Mouse (Mus musculus) hindbrain, embryonic 12.5 days (tissue): Measurements from ENCODE around the gene Manbal. TPM values are rescaled to one million over a fixed set of nuclear protein-coding genes. Genes with fewer than 3 reads are reported as not detected.
A peak's percentile ranks its signal among the peaks of the same experiment; 100 is the strongest.
"Not testable (repeated sequence)": the region's sequence is repeated elsewhere in the genome, so short reads cannot be mapped to it uniquely, and the experiment has no call there.

Experiments used
- ATAC-seq: fragments of 200-750 bp; cut with Nextera tagmentation; 2 replicates; pipeline ENCODE4 v1.8.0; 2017; ENCODE audit warnings: moderate TSS enrichment; ENCODE audit not compliant: low FRiP score
- H3K27ac ChIP-seq: fragments of 300-500 bp; sonication (generic); 2 replicates; pipeline ENCODE4 v1.5.1; 2016; ENCODE audit warnings: mild to moderate bottlenecking
- H3K27me3 ChIP-seq: fragments of 300-500 bp; sonication (generic); 2 replicates; pipeline ENCODE4 v1.6.1; 2016; ENCODE audit warnings: mild to moderate bottlenecking
- H3K36me3 ChIP-seq: fragments of 300-500 bp; sonication (generic); 2 replicates; pipeline ENCODE4 v1.6.1; 2016; ENCODE audit warnings: mild to moderate bottlenecking
- H3K4me1 ChIP-seq: fragments of 300-500 bp; sonication (generic); 2 replicates; pipeline ENCODE4 v1.6.1; 2016
- H3K4me2 ChIP-seq: fragments of 300-500 bp; sonication (generic); replicated peaks from 2 replicates; pipeline ENCODE4 v1.6.1; 2016; ENCODE audit warnings: mild to moderate bottlenecking
- H3K4me3 ChIP-seq: fragments of 300-500 bp; sonication (generic); 2 replicates; pipeline ENCODE4 v1.5.1; 2016; ENCODE audit warnings: mild to moderate bottlenecking
- H3K9ac ChIP-seq: fragments of 300-500 bp; sonication (generic); 2 replicates; pipeline ENCODE4 v1.6.1; 2016; ENCODE audit warnings: mild to moderate bottlenecking, moderate library complexity
- H3K9me3 ChIP-seq: fragments of 300-500 bp; sonication (generic); replicated peaks from 2 replicates; pipeline ENCODE4 v1.6.1; 2016; ENCODE audit warnings: mild to moderate bottlenecking
- WGBS: fragments of 180-500 bp; shearing (Covaris S2); methylation state at CpG from one replicate; pipeline ENCODE4 v1.1.7; 2016; 5-methylcytosine and 5-hydroxymethylcytosine counted together
- polyA plus RNA-seq: library from polyadenylated mRNA; unstranded; fragments of >200 nt; fragmentation: Nextera tagmentation; extraction: Ambion mirVana; gene quantifications from 2 replicates; pipeline ENCODE4 v1.2.1, GENCODE M21; 2016

The Manbal gene
- polyA plus RNA-seq, 1 experiment from 2014 or later = 73.9 TPM

DNA sequence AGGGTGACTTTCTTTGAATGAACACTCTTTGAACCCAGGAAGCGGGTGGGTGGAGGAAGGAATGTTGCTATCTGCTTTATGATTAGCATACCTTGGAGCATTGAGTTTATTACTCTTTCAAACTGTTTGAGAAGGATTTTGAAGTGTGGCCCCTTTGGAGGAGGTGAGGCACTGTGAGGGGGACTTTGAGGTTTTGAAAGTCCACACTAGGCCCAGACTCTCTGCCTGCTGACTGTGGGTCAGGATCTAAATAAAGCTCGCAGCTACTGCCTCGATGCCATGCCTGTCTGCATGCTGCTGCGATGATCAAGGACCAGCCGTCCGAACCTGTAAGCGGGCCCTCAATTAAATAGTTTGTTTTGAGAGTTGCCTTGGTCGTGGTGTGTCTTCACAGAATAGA, 7.7 kb downstream of the Manbal start:
- H3K27ac ChIP-seq = no peak overlapping the region
- WGBS = 61% methylated on average over 8 of the region's 8 CpGs
- no peak overlapping the region for H3K4me3 ChIP-seq
- H3K9me3 ChIP-seq = no peaks in the 10 kb centered on the region
- H3K36me3 ChIP-seq = peaks cover 22% of the 10 kb centered on the region; the same call in 1 of the 2 replicates
- no peaks in the 10 kb centered on the region for H3K27me3 ChIP-seq
- no peak for ATAC-seq
- H3K4me1 ChIP-seq = peaks cover 24% of the 10 kb centered on the region
- no peak overlapping the region for H3K9ac ChIP-seq
- H3K4me2 ChIP-seq = no peak overlapping the region

DNA sequence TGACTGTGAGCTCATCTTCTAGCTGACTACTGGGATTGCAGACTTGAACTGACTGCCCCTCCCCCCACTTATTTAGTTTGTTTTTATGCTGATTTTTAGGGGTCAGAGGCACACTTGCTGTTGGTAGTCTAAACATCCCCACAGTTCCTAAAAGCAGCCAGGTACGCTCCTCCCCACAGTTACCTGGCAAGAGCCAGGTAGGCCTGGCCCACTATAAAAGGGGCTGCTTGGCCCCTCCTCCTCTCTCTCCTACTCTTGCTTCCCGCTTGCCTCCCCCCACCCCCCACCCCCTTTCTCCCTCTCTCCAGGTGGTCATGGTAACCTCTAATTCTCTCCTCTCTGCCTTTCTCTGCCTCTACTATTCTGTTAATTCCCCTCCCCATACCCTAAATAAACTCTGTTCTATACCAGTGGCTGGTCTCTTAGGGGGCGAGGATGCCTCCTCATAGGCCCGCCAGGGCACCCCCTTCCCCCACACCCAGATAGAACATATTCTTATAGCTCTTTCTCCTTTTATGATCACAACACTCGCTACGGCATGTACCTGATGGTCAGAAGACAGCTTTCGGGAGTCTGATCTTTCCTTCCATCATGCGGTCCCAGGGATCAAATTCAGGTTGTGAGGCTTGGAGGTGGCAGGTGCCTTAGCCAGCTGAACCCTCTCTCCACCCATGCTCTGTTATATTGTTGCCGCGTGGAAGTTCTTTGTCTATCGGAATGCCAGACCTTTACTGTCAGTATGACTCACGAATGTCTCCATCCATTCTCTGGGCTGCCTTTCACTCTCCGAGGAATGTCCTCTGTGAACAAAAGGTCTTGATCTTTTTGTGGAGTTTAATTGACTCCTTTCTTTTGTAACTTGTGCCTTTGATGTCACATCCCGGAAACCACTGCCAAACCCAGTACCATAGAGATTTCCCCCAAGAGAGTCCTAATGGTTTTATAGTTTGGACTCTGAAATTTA, 8.7 kb downstream of the Manbal start:
- Histone ChIP-seq H3K9me3 (no peaks in the 10 kb centered on the region), H3K4me1 (peaks cover 24% of the 10 kb centered on the region), H3K27me3 (no peaks in the 10 kb centered on the region), H3K36me3 (peaks cover 22% of the 10 kb centered on the region), H3K27ac (no peak overlapping the region), H3K9ac (no peak overlapping the region), H3K4me2 (peak overlapping the region; percentile 26; the same call in 1 of the 2 replicates), H3K4me3 (no peak overlapping the region)
- WGBS = 20% methylated on average over 14 of the region's 14 CpGs
- no peak for ATAC-seq

DNA sequence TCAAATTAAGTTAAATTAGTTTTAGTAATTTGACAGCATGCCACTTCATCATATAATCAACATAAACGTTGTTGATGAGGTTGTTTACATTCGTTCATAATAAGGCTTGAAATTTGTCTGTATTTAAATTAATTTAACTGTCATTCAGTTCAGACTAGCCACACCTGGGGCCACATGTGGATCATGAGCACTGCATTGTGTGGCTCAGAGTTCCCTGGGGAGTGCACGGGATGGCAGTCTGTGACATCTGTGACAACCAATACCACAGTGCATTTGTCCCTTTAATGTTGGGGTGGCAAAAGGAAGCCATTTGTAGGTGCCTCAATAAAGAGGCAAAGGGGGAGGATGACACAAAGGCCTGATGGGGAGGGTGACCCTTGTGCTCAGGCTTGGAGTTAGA, 9.6 kb downstream of the Manbal start:
- 35% methylated on average over 3 of the region's 3 CpGs for WGBS
- Histone ChIP-seq H3K9ac (no peak overlapping the region), H3K9me3 (no peaks in the 10 kb centered on the region), H3K27ac (no peak overlapping the region), H3K27me3 (no peaks in the 10 kb centered on the region), H3K36me3 (peaks cover 29% of the 10 kb centered on the region), H3K4me2 (no peak overlapping the region), H3K4me3 (no peak overlapping the region), H3K4me1 (peaks cover 22% of the 10 kb centered on the region)
- 0 out of 2 replicates have a peak, but pooled peaks have one; percentile 60 for ATAC-seq

DNA sequence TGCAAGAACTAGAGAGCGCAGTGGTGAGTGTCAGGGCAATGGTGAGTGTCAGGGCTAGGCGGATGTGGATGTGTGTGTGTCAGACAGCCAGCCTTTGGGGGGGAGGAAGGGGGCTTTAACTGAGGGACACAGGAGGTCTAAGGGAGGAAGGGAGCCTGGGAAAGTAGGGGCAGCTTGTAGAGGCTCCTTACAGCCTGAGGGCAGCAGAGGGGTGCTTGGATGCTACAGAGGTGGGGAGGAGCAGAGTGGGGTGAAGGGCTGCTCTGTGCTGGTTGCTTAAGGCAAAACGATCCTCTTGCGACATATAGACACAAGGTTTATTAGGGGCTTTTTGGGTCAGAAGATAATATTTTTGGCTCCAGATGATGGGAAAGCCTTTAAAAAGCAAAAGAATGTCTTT, 17.4 kb downstream of the Manbal start:
- Histone ChIP-seq H3K4me1 (no peaks in the 10 kb centered on the region), H3K36me3 (peaks cover 33% of the 10 kb centered on the region), H3K27me3 (no peaks in the 10 kb centered on the region), H3K9me3 (no peaks in the 10 kb centered on the region), H3K27ac (no peak overlapping the region; the same call in 1 of the 2 replicates), H3K4me3 (no peak overlapping the region), H3K9ac (no peak overlapping the region), H3K4me2 (no peak overlapping the region)
- WGBS = 76% methylated on average over 4 of the region's 4 CpGs
- no peak for ATAC-seq

DNA sequence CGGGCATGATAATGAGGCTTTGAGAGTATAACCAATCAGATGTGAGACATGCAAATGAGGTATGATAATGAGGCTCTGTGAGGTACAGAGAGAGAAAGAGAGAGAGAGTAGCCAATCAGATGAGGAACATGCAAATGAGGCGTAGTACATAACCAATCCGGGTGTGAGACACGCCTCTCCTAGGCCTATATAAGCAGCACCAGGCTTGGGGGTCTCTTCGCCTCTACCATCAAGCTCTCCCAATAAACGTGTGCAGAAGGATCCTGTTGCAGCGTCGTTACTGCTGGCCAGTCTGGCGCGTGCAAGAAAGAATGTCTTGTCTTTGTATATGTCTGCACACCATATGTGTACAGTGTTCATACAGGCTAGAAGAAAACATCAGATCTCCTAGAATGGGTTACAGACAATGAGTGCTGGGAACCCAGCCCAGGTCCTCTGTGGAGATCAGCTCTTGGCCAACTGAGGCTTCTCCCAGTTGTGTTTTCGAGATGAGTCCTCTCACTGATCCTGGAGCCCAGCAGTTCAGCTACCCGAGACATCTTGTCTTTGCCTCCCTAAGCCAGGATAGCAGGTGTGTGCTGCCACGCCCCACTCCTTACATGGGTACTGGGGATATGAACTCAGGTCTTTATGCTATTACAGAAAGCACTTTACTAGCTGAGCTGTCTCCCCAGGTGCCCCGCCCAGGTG, 21.7 kb downstream of the Manbal start:
- H3K36me3 ChIP-seq = peaks cover 37% of the 10 kb centered on the region
- H3K4me1 ChIP-seq, ATAC-seq, H3K27me3 ChIP-seq, H3K27ac ChIP-seq, H3K4me2 ChIP-seq, H3K9me3 ChIP-seq, H3K4me3 ChIP-seq, H3K9ac ChIP-seq: not testable (repeated sequence)
- 95% methylated on average over 14 of the region's 14 CpGs for WGBS

DNA sequence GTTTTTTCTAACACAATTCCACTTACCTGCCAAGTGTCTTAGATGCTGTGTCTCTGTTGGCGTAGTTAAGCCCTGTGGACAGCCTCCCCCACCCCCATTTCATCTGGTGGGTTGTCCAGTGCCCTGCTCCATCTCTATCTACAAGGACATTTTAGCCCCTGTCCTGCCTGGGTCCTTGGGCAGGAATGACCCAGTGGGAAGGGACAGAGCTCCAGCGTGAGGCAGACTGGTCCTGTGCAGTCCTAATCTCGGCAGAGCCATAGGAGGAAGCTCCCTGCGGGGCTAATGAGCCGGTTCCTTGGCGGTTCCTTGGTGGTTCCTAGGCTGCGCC, 22.2 kb downstream of the Manbal start:
- Histone ChIP-seq H3K4me3 (no peak overlapping the region), H3K36me3 (peaks cover 36% of the 10 kb centered on the region), H3K4me1 (no peaks in the 10 kb centered on the region), H3K9me3 (no peaks in the 10 kb centered on the region), H3K27me3 (no peaks in the 10 kb centered on the region), H3K4me2 (no peak overlapping the region), H3K9ac (no peak overlapping the region), H3K27ac (no peak overlapping the region)
- no peak for ATAC-seq
- 87% methylated on average over 7 of the region's 7 CpGs for WGBS

DNA sequence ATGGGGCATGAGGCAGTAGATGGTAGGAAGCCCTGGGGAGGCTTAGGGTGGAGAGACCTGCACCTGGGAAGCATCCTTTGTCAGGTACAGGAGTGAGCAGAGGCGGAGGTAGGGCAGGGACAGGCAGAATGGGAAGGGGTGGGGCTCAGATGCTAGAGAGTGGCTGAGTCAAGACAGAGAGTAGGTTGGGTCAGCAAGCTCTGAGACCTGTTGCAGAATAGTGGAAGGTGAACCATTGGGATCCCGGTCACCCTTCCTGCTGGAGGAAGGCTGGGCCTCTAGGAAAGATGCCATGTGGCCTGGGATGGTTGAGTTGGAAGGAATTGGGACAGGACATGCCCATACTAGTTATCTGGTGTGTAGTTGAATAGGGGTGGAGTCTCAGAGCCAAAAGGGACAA, 24.9 kb downstream of the Manbal start:
- Histone ChIP-seq H3K4me2 (no peak overlapping the region), H3K27ac (no peak overlapping the region), H3K9ac (no peak overlapping the region), H3K9me3 (no peaks in the 10 kb centered on the region), H3K4me3 (no peak overlapping the region), H3K27me3 (no peaks in the 10 kb centered on the region), H3K4me1 (peaks cover 11% of the 10 kb centered on the region), H3K36me3 (peaks cover 46% of the 10 kb centered on the region)
- no peak for ATAC-seq
- WGBS = 97% methylated on average over 2 of the region's 2 CpGs

DNA sequence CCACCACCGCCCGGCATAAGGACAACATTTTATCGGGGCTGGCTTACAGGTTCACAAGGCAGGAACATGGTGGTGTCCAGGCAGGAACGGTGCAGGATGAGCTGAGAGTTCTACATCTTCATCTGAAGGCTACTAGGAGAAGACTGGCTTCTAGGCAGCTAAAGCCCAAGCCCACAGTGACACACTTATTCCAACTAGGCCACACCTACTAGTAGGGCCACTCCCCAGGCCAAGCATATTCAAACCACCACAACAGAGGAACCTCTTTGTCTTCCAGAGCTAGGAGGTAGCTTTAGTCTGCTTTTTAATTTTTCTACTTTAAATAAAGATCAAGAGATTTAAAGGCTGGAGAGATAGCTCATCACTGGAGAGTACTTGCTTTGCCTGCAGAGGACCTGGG, 26.2 kb downstream of the Manbal start:
- ATAC-seq = no peak
- H3K9ac ChIP-seq = no peak overlapping the region
- H3K4me1 ChIP-seq = peaks cover 11% of the 10 kb centered on the region
- H3K9me3 ChIP-seq = 0 out of 2 replicates have a peak, but pooled peaks cover 5% of the 10 kb centered on the region
- no peaks in the 10 kb centered on the region for H3K27me3 ChIP-seq
- no peak overlapping the region for H3K27ac ChIP-seq
- no peak overlapping the region for H3K4me2 ChIP-seq
- peaks cover 58% of the 10 kb centered on the region for H3K36me3 ChIP-seq
- no peak overlapping the region for H3K4me3 ChIP-seq
- WGBS = 98% methylated on average over 4 of the region's 4 CpGs

DNA sequence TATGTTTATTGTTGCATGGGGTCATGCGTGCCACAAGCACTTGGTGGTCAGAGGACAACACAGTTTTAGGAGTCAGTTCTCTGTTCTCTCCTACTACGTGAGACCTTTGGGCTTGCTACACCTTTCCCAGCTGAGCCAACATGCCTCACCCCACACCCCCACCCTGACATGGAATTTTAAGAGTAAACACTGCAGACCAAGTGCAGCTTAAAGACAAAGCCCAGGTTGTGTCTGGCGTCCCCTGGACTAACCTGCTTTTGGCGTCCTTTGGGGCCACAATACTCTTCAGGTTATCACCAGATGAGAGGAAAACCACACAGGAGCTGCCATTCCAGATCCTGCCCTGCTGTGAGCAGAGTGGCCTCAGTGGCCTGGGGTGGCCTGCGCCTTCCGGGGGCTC, 27.5 kb downstream of the Manbal start:
- Histone ChIP-seq H3K27me3 (no peaks in the 10 kb centered on the region), H3K9me3 (0 out of 2 replicates have a peak, but pooled peaks cover 5% of the 10 kb centered on the region), H3K27ac (no peak overlapping the region), H3K9ac (no peak overlapping the region), H3K4me3 (no peak overlapping the region), H3K4me2 (no peak overlapping the region), H3K4me1 (peaks cover 11% of the 10 kb centered on the region), H3K36me3 (peaks cover 56% of the 10 kb centered on the region)
- ATAC-seq = no peak
- WGBS = 69% methylated on average over 6 of the region's 6 CpGs

DNA sequence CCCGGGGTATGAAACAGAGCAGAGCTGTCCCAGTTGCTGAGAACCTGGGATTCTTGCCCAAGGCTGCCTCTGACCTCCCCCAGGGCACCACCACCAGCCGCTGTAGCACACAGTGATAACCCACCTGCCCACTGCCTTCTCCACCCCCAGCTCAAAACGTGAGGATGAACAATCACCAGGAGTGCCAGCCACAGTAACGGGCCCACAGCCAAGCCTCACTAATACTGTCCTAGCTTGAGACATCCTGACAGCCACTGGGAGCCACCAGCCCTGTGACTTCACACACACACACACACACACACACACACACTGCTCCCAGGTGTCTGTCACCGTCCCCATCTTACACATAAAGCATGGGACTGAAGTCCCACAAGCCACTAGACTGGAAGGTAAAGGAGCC, 28.0 kb downstream of the Manbal start:
- no peak overlapping the region for H3K9ac ChIP-seq
- peaks cover 52% of the 10 kb centered on the region for H3K36me3 ChIP-seq
- 0 out of 2 replicates have a peak, but pooled peaks cover 5% of the 10 kb centered on the region for H3K9me3 ChIP-seq

DNA sequence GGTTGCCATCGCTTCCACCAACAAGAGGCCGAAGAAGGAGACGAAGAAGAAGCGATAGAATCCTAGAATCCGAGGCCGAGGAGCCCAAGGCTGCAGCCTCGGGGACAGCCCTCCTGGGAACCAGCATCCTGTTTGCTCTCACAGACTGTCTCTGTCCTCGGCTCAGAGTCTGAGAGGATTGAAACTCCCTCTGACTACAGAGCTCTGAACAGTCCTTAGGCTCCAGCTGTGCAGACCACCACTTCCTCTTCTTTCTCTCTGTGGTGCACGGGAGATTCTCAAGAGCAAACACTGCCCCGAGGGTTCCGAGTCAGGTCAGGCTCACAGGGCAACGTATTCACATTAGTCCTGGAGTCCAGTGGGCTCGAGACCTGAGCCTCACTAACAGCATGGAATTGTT, 28.6 kb downstream of the Manbal start:
- 0 out of 2 replicates have a peak, but pooled peaks cover 5% of the 10 kb centered on the region for H3K9me3 ChIP-seq
- 56% methylated on average over 13 of the region's 13 CpGs for WGBS
- peak overlapping the region; percentile 40; the same call in 1 of the 2 replicates for H3K27ac ChIP-seq
- peaks cover 51% of the 10 kb centered on the region for H3K36me3 ChIP-seq
- no peak overlapping the region for H3K9ac ChIP-seq
- no peaks in the 10 kb centered on the region for H3K27me3 ChIP-seq
- peaks cover 11% of the 10 kb centered on the region for H3K4me1 ChIP-seq
- no peak overlapping the region for H3K4me3 ChIP-seq
- ATAC-seq = no peak
- H3K4me2 ChIP-seq = no peak overlapping the region

More for the DNA sequence above, 28.0 kb downstream of the Manbal start:
- ATAC-seq = no peak
- H3K27ac ChIP-seq = peak overlapping the region; percentile 35; the same call in 1 of the 2 replicates
- no peak overlapping the region for H3K4me2 ChIP-seq
- no peak overlapping the region for H3K4me3 ChIP-seq
- peaks cover 11% of the 10 kb centered on the region for H3K4me1 ChIP-seq
- WGBS = 81% methylated on average over 5 of the region's 5 CpGs
- no peaks in the 10 kb centered on the region for H3K27me3 ChIP-seq

DNA sequence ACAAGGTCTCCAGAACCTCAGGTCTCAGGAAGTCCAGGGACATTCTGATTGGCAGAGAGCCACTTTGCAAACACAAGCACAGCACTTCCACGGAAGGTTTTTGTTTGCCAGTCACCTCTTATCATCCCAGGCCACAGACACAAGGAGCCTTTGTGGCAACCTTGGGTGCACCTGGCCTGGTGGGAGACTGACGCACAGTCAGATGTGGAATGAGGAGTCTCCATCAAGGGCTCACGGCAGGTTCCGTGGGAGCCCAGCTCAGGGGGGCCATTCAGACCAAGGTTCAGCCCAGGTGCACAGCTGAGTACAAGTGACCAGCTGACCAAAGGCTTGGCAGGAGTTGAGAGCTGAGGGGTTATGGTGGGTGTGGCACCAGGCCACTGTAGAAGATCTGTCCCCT, 30.0 kb downstream of the Manbal start:
- no peak for ATAC-seq
- WGBS = 80% methylated on average over 4 of the region's 4 CpGs
- no peaks in the 10 kb centered on the region for H3K27me3 ChIP-seq
- no peak overlapping the region for H3K27ac ChIP-seq
- H3K36me3 ChIP-seq = peaks cover 41% of the 10 kb centered on the region
- no peak overlapping the region for H3K9ac ChIP-seq
- no peak overlapping the region for H3K4me3 ChIP-seq
- no peak overlapping the region for H3K4me2 ChIP-seq
- H3K4me1 ChIP-seq = peaks cover 11% of the 10 kb centered on the region
- H3K9me3 ChIP-seq = 0 out of 2 replicates have a peak, but pooled peaks cover 5% of the 10 kb centered on the region
